Mouse (Mus musculus) brain, adult 10 weeks (tissue): ENCODE data around the gene Slc29a1. TPM values are rescaled to one million over a fixed set of nuclear protein-coding genes. Genes with fewer than 3 reads are reported as not detected.

ENCODE experiments used
- polyA plus RNA-seq: library from polyadenylated mRNA; stranded (reverse); fragments of 350-450 nt; fragmentation: Illumina TruSeq; extraction: RNeasy Lipid Tissue Mini Kit (QIAGEN cat#74804); gene quantifications from one replicate; pipeline ENCODE4 v1.2.3, GENCODE M21; 2015; ENCODE audit warnings: low read depth, low replicate concordance

Gene Slc29a1
- 33.4 TPM for polyA plus RNA-seq

DNA sequence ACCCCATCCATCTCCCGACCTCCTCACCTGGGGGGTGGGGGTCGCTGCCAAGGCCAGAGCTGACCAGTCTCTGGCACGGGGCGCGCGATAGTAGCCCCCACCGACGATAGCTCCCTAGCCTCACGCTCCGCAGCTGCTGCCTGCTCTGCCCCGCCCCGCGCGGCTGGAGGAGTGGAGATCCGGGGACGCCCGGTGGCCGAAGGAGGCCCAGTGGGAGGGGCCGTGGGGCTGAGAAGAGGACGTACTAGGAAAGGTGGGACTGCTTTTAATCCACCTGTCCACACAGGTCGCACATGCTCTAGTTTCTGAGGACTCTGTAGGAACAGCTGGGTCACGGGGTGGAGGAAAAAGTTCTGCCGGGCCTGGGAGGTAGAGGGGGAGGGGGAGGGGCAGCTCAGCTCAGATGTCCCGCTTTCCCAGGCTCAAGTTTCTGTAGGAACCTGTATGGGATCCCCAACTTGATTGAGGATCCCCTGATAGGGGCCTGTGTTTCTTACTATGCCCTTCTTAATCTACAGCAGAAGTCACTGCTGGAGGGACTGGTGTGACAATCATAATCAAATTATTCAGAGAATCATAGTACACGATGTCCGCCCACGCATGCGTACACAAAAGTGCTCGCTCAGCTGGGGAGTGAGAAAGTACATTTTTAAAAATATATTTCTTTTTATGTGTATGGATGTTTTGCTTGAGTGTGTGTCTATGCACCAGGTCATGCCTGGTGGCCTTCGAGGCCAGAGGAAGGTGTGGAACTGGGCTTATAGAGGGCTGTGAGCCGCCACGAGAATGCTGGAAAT, at the start of gene Slc29a1:
Gene Slc29a1, minus strand, starts transcription at position 161 of the 797 bp plus-strand sequence.

GRCm38 (mm10) chr17:45601877-45602304, 2.5 kb upstream of the Slc29a1 start, which contains the start of gene Mymx:
Gene Mymx, minus strand, starts transcription at chr17:45602102.

DNA sequence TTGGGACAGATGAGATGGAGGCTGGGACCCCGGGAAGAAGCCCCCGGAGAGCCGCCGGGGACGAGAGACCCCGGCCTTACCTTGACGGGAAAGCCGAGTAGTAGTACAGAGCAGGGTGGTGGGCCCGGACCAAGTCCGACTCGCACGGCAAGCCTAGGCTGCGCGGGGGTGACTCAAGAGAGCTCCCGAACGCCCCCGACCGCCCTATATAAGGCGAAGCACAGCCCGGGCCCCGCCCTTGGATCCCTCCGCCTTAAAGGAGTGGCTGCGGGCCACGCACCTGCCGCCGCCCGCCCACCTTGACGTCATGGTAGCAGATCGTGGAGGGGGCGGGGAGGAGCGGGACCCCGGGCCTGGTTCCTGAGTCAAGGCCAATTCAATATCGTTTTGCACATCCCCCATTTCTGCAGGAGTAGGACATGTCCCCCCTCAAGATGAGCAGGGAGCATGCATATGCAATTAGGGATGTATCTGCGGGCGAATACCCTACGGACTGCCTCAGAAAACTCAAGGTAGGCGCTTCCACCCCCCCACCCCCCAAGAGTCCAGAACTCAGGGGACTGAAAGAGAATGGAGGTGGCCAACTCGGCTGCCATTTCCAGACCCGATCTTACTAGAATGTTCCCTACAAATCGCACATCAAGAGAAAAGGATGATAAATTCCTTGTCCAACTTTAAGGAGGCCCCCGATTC, 26.2 kb downstream of the Slc29a1 start, which contains the start of gene Hsp90ab1:
Gene Hsp90ab1, minus strand, starts transcription at position 185 of the 693 bp plus-strand sequence.

GRCm38 (mm10) chr17:45563655-45564530, 35.5 kb downstream of the Slc29a1 start, which contains the start of gene Slc35b2:
Gene Slc35b2, plus strand, starts transcription at chr17:45563874.

DNA sequence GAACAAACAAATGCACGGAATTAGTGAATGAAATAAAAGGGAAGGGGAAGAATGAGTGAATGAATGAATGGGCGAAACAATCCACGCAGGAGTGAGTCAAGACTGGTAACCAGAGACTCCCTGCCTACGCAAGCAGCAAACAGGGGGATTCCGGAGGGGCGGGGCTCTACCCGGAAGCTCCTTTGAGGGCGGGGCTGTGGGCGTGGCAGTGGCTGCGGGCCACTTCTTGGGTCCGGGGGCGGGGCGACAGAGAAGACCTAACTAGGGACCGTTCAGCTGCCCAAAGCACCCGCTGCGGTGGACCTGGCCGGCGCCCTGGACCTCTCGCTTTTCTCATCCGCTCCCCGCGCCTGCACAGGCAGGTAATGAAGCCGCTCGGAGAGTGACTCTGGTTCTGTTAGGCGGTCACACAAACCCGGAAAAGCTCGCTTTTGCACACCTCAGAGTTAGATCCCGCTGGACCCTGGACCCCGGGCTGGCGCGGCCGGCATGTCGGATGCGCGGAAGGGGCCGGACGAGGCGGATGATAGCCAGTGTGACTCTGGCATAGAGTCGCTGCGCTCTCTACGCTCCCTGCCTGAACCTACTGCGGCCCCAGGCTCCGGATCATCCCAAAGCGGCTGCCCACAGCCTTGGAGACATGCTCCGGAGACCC, 43.8 kb downstream of the Slc29a1 start, which contains the start of gene Nfkbie:
Gene Nfkbie, plus strand, starts transcription at position 252 of the 655 bp plus-strand sequence.

DNA sequence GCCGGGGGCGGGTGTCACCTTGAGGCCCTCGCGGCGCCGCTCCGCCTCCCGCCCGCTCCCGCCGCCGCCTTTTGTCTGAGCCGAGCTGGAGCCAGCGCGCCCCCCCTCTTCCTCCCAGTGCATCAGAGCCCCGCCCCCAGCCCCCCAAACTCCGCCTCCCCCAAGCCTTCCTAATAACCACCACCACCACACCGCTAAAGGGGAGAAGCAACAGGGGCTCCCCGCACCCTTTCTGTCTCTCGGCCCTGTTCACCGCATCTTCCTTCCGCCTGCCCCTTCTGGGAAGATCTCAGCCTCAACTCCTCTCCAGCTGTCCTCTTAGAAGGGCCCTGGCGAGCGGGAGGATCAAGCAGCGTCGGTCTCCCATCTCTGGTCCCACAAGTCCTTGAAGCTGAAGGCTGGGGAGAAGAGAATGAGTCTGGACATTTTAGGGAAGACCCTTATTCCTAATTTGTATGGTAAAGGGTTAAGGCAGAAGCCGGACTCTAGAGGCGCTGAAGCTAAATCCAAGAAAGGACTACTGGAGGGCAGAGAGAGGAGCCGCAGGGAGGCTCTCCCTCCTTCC, 49.7 kb downstream of the Slc29a1 start, which contains the start of gene Tmem151b:
Gene Tmem151b, minus strand, starts transcription at position 61 of the 565 bp plus-strand sequence.

Other genes starting within 250 kb of the Slc29a1 start
- 48.2 TPM for gene Cdc5l, start 165.9 kb downstream of the Slc29a1 start, polyA plus RNA-seq
- 3.8 TPM for gene Spats1, start 124.2 kb downstream of the Slc29a1 start, polyA plus RNA-seq
- gene Aars2, start 92.8 kb downstream of the Slc29a1 start, polyA plus RNA-seq, result 18.7 TPM
- 1.3 TPM for gene Tcte1, start 76.2 kb downstream of the Slc29a1 start, polyA plus RNA-seq
- 63.3 TPM for gene Tmem151b, start 49.9 kb downstream of the Slc29a1 start, polyA plus RNA-seq
- 2.3 TPM for gene Nfkbie, start 43.9 kb downstream of the Slc29a1 start, polyA plus RNA-seq
- gene Slc35b2, start 35.7 kb downstream of the Slc29a1 start, polyA plus RNA-seq, result 43.5 TPM
- 1,536 TPM for gene Hsp90ab1, start 26.3 kb downstream of the Slc29a1 start, polyA plus RNA-seq
- not detected for gene Mymx, start 2.5 kb upstream of the Slc29a1 start, polyA plus RNA-seq
- 0.16 TPM for gene Capn11, start 59.7 kb upstream of the Slc29a1 start, polyA plus RNA-seq
- 75.3 TPM for gene Mrpl14, start 86.7 kb upstream of the Slc29a1 start, polyA plus RNA-seq
- gene Tmem63b, start 87.3 kb upstream of the Slc29a1 start, polyA plus RNA-seq, result 110 TPM
- gene 1600014C23Rik, start 134.2 kb upstream of the Slc29a1 start, polyA plus RNA-seq, result not detected